Mouse (Mus musculus): Measurements from ENCODE around the gene Letm1. TPM values are rescaled to one million over a fixed set of nuclear protein-coding genes. Genes with fewer than 3 reads are reported as not detected.
A peak's percentile ranks its signal among the peaks of the same experiment; 100 is the strongest.

Letm1 gene
- total RNA-seq (2021), result 100 to 1,000 TPM; 152 to 161 TPM

DNA sequence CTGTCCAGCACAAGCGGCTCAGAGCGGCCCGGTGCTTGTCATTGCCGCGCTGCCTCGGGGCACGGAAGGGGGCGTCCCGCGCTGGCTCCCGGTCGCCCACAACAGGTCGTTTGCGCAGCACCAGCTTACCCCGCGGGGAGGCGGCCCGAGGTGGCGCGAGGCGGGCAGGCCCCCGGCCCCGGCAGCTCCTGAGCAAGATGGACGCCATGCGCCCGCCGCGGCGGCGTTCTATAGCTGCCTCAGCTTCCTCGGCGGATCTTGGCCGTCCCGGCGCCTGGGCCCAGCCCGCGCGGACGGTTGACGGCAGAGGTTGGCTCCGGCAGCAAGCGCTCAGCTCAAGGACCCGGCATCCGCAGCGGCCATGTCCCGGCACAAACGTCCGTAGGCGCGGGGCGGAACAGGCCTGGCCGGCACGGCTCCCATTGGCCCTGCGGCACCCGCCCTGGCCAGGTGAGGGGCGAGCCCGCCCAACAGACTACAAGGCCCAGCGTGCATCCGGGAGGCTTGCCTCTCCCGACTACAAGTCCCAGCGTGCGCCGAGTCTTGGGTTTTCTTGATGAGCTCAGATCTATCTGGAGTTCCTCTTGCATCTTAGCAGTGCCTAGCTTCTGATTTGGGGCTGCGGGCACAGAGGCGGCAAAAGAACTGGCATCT is at the start of gene Letm1:
Letm1 (minus strand) TSS at position 473 of the 654 bp plus-strand sequence.
- peak; percentile 89 for DNase-seq (ENCODE audit: low spot score)
- intact Hi-C loops (cut with DNase I), result loop anchor here (2.0 to 10.0 kb wide), 4 partner anchors 36 to 875 kb away; partner anchors contain the start of gene Nelfa

DNA sequence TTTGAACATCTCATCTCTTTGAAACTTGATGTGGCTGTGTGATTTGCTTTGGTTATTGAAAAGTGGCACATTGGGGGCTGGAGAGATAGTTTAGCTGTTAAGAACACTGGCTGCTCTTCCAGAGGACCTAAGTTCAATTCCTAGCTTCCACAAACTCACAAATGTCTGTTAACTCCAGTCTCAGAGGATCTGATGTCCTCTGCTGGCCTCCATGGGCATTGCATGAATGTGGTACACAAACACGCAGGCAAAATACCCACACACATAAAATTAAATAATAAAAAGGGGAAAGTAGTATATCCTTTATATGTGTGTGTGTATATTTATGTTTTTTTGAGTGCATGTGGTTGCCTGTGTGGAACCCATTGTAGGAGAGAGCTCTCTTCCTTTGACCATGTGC is 48.2 kb upstream of the Letm1 start:
- intact Hi-C loops (cut with DNase I), result no loop called here
- no peak for DNase-seq (ENCODE audit: low spot score)

DNA sequence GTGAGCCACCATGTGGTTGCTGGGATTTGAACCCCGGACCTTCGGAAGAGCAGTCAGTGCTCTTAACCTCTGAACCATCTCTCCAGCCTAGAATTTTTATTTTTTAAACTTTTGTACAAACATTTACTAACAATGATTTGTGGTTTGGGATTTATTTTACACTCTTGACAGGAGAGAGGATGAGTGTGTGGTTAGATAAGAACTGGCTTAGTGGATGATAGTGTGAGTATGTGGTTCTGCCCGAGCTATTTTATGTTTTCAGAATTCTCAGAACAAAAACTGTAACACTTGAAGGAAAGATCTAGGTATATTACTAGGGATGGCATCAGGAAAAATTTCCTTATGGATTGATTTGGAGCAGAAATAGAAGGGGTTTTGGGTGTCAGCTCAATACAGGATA is 47.3 kb upstream of the Letm1 start:
- intact Hi-C loops (cut with DNase I), result no loop called here

DNA sequence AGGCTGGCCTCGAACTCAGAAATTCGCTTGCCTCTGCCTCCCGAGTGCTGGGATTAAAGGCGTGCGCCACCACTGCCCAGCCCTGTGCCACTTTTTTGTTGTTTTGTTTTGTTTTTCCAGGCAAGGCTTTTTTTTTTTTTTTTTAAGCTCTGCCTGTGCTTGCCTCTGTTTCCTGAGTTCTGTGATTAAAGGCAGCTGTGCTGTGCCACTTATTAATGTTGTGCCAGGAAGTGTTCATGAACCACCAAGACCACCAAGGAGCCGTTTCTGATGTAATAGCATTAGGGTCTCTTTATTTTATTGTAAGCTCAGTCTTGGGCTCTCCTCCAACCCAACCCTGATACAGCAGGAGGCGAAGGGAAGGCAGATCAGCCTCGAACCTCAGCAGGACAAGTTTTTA is 45.5 kb upstream of the Letm1 start:
- intact Hi-C loops (cut with DNase I), result no loop called here
- no peak for DNase-seq (ENCODE audit: low spot score)

More for the DNA sequence above, 47.3 kb upstream of the Letm1 start:
- no peak for DNase-seq (ENCODE audit: low spot score)

DNA sequence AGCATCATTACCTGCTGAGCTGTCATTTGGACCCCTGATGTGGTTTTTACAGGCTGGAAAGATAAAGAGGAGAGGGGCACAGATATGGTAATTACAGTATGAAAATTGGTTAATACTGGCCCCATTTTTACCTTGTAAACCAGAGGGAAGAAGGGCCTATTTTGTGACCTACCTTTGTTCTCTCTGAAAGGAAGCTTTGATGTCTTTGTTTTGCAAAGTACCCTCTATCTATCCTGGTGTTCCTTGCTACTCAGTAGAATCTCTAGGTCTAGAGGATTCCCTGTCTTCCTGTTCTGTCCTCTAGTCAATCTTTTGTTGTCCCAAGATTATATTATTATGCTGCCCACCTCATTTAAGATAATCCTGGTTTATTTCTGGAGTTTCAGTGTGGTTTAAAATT is 43.4 kb upstream of the Letm1 start:
- intact Hi-C loops (cut with DNase I), result no loop called here
- no peak for DNase-seq (ENCODE audit: low spot score)

DNA sequence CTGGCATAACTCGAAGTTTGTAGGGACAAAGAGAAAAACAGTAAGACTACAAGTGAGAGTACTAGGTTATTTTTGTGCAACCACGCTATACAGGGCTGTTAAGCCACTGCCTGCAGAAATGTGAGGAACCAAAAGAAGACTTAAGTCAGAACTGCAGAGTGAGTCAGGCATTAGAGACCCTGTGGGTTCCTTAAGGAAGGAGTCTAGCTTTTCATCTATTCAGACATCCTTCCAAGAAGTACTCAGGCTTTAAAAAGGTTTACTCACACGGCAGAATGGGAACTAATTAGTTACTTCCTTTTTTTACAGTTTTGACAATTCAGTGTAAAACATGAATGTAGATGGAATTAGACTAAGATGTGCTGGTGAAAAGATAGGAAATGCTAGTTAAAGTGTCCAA is 39.8 kb upstream of the Letm1 start:
- intact Hi-C loops (cut with DNase I), result no loop called here
- no peak for DNase-seq (ENCODE audit: low spot score)

DNA sequence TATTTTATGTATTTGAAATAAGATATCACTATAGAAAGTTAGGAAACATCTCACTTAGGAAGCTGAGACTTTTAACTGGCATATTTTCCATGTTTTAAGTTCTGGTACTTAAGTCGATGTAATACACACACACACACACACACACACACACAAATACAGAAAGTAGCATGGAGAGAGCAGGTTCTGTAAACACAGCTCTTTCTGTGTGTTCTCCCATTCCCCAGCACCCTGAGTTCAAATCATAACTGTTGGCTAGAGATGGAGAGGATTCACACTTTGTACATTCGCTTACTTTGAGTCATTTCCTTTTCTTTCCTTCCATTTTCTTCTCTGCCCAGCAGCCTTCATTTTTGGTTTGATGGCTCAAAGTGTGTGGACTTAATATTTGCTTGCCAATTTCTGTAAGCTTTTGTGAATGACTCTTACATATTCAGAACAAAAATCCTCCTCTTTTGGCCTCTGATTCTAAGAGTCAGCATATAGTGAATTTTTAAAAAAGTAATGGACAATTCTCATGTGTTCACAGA is 39.3 kb upstream of the Letm1 start:
- no peak for DNase-seq (ENCODE audit: low spot score)
- intact Hi-C loops (cut with DNase I), result no loop called here

DNA sequence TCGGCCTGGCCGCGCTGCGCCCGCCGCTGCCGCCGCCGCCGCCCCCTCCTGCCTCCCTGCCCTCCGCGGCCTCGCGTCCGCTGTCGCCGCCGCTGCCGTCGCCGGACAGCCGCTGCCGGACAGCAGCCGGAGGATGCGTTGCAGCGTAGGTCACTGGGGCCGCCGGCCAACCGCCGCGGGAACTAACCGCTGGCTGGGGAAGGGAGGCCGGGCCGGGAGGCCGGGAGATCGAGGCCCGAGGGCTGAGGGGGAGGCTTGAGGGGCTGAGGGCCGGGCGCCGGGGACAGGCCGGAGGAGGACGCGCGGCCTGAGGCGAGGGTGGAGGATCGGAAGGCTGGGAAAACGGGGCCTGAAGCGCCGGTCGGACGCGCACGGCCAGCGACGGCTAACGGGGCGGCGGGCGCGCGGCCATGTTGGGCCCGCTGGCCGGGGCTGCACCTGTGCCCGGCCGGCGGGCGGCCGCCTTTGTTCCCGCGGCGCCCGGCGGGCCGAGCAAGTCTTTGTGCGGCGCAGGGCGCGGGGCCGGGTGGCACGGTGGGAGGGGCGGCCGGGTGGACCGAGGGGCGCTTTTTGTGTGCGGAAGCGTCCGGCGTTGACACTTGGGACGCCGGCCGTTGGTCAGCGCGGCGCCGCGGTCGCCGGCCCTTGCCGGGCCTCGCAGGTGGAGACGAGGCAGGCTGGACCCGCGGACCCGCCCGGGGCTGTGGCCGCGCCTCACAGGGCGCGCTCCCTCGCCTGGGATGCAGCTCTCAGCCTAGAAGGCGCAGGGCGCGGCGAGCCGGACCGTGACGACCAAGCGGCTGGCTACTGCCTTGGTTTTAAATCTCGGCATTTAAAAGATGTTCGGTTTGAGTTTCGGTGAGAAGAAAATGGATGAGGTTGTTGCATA is 38.4 kb upstream of the Letm1 start:
- peak; percentile 10 for DNase-seq (ENCODE audit: low spot score)
- intact Hi-C loops (cut with DNase I), result no loop called here

DNA sequence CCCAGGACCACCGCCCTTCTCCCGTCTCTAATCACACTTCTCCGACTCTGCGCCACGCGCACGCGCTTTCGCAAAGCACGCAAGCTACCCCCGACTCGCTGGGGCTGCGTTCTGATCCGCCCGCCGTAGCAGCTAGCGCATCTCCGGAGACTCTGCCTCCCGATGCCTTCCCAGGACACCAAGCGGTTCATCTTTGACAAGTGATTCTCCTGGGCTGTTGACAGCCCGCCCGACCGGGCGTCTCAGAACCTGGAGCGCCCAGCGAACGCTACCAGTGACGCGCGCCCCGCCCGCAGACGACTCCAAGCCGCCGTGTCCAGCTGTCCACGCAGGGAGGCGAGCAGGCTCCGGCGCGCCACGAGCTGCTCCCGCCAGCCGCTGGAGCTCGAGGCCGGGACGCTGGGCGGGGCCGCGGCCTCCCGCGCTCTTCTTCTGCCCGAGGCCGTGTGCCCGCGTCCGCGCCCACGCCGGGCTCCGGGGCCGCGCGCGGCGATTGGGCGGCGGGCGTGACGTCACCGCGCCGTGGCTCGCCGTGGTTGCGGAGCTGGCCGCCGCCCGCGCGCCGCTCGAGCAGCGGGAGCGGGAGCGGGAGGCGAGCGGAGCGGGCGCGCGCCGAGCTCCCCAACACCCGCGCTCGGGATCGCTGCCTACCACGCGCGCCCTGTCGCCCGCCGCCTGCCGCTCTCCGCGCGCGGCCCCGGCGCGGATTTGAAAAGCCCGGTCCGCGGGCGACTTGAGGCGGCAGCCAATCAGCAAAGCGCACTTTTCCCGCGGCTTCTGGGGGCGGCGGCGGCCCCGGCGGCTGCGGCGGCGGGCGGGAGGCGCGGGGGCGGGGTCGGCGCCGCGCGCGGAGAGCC is 37.5 kb upstream of the Letm1 start, which contains the start of gene Nsd2:
Nsd2 (plus strand) TSS at position 850 of the 857 bp plus-strand sequence.
- intact Hi-C loops (cut with DNase I), result loop anchor here (2.0 kb wide), 1 partner anchor 37 kb away; the partner anchor contains the start of gene Letm1
- DNase-seq (ENCODE audit: low spot score), result peak; percentile 80

DNA sequence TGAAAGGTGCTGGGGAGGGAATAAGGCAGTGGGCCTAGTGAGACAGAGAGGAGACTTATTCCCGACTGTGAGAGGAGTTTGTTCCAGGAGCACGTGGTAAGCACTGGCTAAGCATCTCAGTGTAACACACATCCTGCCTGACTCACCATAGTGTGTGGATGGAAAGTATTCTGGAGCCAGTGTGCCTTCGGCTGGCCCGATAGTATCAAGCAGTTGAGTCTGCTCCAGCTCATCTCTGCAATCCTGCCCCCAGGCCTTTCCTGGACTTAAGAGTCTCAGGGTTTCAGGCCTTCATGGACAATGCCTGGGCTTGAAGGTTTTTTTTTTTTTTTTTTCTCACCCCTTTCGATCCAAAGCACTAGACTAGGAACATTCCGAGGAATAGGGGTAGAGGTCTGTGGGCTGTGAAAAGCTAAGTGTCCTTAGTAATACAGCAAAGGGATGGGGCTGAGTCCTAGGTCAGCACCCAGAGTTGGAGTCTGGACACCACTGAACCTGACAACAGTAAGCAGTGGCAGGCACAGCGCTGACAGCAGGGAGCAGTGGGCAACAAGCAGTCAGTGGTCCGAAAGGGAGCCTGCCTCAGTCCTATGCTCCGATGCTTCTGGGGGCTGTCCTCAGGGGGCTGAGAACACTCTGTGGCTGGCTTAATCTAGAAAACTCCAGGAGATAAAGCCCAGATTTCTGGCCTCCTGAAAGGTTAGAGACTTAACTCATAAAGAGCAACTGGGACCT is 36.7 kb upstream of the Letm1 start:
- intact Hi-C loops (cut with DNase I), result loop anchor here (2.0 kb wide), 1 partner anchor 37 kb away; the partner anchor contains the start of gene Letm1
- peak; percentile 13 for DNase-seq (ENCODE audit: low spot score)

DNA sequence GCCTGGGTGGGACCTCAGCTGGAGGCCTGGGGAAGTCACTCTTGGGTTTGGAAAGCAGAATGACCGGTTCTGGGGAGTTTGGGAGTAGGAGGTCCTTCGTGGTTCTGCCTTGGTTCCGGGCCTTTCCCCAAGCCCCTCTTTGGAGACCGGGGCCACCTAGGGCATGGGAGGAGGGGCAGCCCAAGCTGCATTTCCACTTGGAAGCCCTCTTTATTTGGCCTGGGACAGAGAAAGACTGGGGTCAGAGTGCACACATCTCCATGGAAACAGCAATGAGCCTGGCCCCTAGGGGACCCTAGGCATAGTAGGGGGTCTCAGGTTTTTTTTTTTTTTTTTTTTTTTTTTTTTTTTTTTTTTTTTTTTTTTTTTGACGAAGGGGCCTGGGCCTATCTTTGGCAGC is 35.5 kb upstream of the Letm1 start:
- intact Hi-C loops (cut with DNase I), result loop anchor here (2.0 kb wide), 1 partner anchor 35 kb away; the partner anchor contains the start of gene Letm1
- no peak for DNase-seq (ENCODE audit: low spot score)

DNA sequence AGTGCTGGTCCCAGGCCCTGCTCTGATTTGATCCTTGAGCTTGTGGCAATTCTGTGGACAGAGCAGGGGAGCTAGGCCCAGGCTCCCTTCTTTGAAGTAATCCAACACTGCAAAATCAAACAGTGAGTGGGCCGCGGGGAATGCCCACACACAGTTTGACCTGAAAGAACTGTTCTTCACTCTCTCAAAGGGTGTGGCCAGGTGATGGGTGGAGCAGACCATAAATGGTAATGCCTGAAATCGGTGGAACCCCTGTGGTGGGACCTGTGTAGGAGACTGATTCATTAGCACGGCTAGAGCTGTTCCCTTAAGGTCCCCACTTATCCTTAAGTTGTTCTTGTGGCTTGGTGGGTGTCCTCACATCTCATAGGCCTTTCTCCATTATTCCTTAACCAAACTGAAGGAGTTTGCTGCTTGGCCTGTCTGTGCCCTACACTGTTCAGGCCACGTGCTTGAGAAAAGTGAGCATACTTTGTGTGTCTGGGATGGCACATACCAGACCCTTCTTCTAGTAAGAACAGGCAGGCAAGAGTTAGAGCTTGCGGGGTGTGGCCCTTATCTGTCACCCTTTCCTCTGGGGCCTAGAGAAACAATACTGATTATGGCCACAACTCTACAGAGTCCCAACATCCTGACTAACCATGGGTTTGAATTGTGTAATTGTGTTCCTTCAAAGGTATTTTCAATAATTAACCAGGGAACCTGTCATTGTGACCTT is 33.5 kb upstream of the Letm1 start:
- intact Hi-C loops (cut with DNase I), result no loop called here
- no peak for DNase-seq (ENCODE audit: low spot score)

DNA sequence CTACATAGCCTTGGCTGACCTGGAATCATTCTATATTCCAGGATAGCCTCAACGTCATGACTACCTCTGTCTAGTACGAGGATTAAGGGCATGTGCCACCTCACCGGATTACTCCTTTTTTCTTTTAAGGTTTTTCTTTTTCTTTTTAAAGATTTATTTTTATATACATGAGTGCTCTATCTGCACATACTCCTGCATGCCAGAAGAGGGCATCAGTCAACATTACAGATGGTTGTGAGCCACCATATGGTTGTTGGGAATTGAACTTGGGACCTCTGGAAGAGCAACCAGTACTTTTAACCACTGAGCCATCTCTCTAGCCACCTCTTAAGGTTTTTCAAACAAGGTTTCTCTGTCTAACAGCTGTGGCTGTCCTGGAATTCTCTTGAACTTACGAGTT is 28.9 kb upstream of the Letm1 start:
- DNase-seq (ENCODE audit: low spot score), result no peak
- intact Hi-C loops (cut with DNase I), result no loop called here

DNA sequence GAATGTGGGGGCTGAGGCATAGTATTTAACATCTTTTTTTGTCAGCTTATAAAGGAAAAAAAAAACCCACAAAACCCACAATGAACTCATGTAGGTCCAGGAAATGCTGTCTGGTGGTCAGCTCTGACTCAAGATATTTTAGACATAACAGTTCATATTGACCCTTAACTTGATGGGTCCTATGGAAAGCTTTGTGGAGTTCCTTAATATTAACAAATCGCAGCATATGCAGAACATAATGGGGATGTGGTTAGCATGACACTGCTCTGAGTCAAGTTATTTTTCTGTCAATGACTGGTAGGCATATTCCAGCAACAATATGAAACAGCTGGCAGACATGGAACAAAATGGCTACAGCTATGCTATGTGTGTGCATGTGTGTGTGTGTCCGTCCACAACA is 20.7 kb upstream of the Letm1 start:
- intact Hi-C loops (cut with DNase I), result no loop called here

DNA sequence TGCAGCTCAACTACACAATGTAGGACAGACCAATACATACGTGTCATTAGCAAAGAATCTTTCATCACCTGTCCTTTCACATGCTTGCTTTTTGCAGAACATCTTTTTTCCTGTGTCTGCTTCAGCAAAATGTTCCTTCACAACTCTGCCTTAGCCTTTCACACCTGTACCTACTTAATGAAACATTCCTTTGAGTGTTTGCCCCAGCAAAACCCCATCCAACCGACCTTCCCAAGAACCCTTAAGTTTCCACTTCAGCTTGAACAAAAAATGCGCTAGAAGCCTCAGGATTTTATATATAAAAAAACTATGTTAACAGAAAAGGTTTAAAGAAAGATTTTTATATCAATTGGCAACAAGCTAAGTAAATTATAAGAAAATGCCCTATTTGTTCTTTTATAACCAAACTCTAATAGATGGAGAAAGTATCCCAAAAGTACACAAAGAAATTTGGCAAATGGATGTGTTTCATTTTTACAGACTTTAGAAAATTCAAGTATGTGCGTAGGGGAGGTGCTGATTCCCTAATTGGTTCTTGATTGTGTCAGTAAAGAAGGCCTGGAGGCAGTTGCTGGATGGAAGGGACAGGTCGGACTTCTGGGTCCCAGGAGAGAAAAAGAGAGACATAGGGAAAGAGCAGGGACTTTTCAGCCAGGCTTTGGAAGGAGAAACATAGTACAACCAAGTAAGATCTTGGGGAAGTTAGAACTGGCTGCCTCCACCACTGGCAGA is 9.5 kb upstream of the Letm1 start:
- no peak for DNase-seq (ENCODE audit: low spot score)
- intact Hi-C loops (cut with DNase I), result no loop called here

More for the DNA sequence above, 20.7 kb upstream of the Letm1 start:
- DNase-seq (ENCODE audit: low spot score), result no peak

DNA sequence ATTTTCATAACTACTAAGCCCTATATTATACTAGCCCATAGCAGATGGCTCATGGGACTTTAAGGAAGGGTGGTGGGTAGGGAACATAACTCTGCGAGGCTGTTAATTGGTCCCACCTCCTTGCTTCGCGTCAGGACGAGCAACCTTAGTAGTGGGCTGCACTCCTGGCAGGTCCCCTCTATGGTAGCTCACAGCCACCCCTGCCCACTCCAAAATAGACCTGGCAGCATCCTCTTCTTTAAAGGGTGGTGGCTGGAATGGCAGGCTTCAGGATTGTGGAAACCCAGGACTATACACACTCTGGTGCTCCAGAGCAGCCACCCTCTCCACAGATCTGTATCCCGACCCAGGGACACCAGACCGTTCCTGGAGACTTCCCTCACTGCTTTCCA is 378 bp upstream of the Letm1 start:
- peak; percentile 6 for DNase-seq (ENCODE audit: low spot score)
- intact Hi-C loops (cut with DNase I), result loop anchor here (2.0 to 10.0 kb wide), 4 partner anchors 36 to 874 kb away; partner anchors contain the start of gene Nelfa

DNA sequence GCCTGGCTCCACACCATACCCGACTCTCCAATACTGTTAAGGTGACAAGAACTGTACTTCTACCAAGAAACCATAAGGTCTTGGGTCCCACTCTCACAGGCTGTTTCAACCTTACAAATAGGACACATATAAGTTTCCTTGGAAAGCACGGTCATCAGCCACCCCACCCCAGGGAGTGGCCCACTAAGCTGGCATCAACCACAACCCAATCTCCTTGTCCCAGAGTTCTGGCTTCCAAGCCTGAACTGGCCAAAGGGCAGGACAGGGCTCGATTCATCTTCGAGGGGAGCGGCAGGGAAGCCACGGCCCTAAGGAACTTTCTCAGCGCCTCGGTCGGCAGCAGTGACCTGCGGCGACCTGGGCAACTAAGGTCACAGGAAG is 663 bp downstream of the Letm1 start:
- intact Hi-C loops (cut with DNase I), result loop anchor here (2.0 to 10.0 kb wide), 4 partner anchors 37 to 875 kb away; partner anchors contain the start of gene Nelfa
- no peak for DNase-seq (ENCODE audit: low spot score)

DNA sequence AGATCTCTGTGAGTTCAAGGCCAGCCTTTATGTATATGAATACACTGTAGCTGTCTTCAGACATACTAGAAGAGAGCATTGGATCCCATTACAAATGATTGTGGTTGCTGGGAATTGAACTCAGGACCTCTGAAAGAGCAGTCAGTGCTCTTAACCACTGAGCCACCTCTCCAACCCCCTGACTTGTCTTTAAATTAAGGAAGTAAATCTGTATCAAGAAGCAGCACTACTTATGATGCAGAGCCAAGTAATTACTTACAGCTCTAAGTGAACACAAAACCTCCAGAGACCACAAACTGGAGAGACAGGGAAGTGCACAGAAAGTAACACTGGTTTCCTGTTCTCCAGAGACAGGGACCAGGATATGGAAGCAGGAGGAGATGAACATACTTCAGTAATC is 5.4 kb downstream of the Letm1 start:
- intact Hi-C loops (cut with DNase I), result no loop called here
- DNase-seq (ENCODE audit: low spot score), result no peak

Measured in heart, postnatal 25 days (tissue).